Mouse (Mus musculus): ENCODE measurements around the gene Sh2d1b2. TPM values are rescaled to one million over a fixed set of nuclear protein-coding genes. Genes with fewer than 3 reads are reported as not detected.

Sh2d1b2 gene
- polyA plus RNA-seq, 1 experiment from 2014 or later = not detected

GRCm38 (mm10) chr1:170254893-170255559 is 22.5 kb downstream of the Sh2d1b2 start:
- no peaks in the 10 kb centered on the region; the same call in 1 of the 2 replicates for H3K9me3 ChIP-seq (ENCODE audit: control insufficient read depth, low read length)
- peak overlapping the region; percentile 58 for H3K4me2 ChIP-seq (ENCODE audit: low read depth, severe bottlenecking)
- H3K27me3 ChIP-seq (ENCODE audit: control insufficient read depth, insufficient read depth, low read length) = no peaks in the 10 kb centered on the region
- H3K4me3 ChIP-seq (ENCODE audit: low read depth, low read length) = peak overlapping the region; percentile 64
- H3K36me3 ChIP-seq (ENCODE audit: control insufficient read depth, insufficient read depth, low read length) = no peaks in the 10 kb centered on the region
- H3K27ac ChIP-seq (replicated peaks; ENCODE audit: low read depth, low read length) = no peak overlapping the region
- 29% methylated on average over 29 of the region's 30 CpGs for WGBS
- peak overlapping the region; percentile 88 for H3K9ac ChIP-seq (ENCODE audit: low read length)
- DNase-seq (ENCODE audit: low spot score) = no peak
- H3K4me1 ChIP-seq (ENCODE audit: control insufficient read depth, insufficient read depth, low read length) = no peaks in the 10 kb centered on the region
- ATAC-seq (ENCODE audit: insufficient number of reproducible peaks, low FRiP score, low TSS enrichment, low read depth) = peak; percentile 73

GRCm38 (mm10) chr1:170255560-170255910 is 23.0 kb downstream of the Sh2d1b2 start:
- H3K27me3 ChIP-seq (ENCODE audit: control insufficient read depth, insufficient read depth, low read length) = no peaks in the 10 kb centered on the region
- H3K4me1 ChIP-seq (ENCODE audit: control insufficient read depth, insufficient read depth, low read length) = no peaks in the 10 kb centered on the region
- peak overlapping the region; percentile 64 for H3K4me3 ChIP-seq (ENCODE audit: low read depth, low read length)
- H3K4me2 ChIP-seq (ENCODE audit: low read depth, severe bottlenecking) = peak overlapping the region; percentile 58
- H3K36me3 ChIP-seq (ENCODE audit: control insufficient read depth, insufficient read depth, low read length) = no peaks in the 10 kb centered on the region
- ATAC-seq (ENCODE audit: insufficient number of reproducible peaks, low FRiP score, low TSS enrichment, low read depth) (peak; percentile 97), DNase-seq (ENCODE audit: low spot score) (peak; percentile 87)
- no peaks in the 10 kb centered on the region; the same call in 1 of the 2 replicates for H3K9me3 ChIP-seq (ENCODE audit: control insufficient read depth, low read length)
- H3K27ac ChIP-seq (replicated peaks; ENCODE audit: low read depth, low read length) = no peak overlapping the region
- H3K9ac ChIP-seq (ENCODE audit: low read length) = peak overlapping the region; percentile 88
- 7% methylated on average over 30 of the region's 32 CpGs for WGBS

GRCm38 (mm10) chr1:170270281-170270680 is 37.7 kb downstream of the Sh2d1b2 start:
- ATAC-seq (ENCODE audit: insufficient number of reproducible peaks, low FRiP score, low TSS enrichment, low read depth) = no peak
- Histone ChIP-seq H3K4me1 (ENCODE audit: control insufficient read depth, insufficient read depth, low read length) (no peaks in the 10 kb centered on the region), H3K27me3 (ENCODE audit: control insufficient read depth, insufficient read depth, low read length) (no peaks in the 10 kb centered on the region), H3K9me3 (ENCODE audit: control insufficient read depth, low read length) (no peaks in the 10 kb centered on the region), H3K27ac (replicated peaks; ENCODE audit: low read depth, low read length) (no peak overlapping the region), H3K36me3 (ENCODE audit: control insufficient read depth, insufficient read depth, low read length) (no peaks in the 10 kb centered on the region), H3K4me2 (ENCODE audit: low read depth, severe bottlenecking) (no peak overlapping the region), H3K9ac (ENCODE audit: low read length) (no peak overlapping the region), H3K4me3 (ENCODE audit: low read depth, low read length) (no peak overlapping the region)
- DNase-seq (ENCODE audit: low spot score) = no peak
- 86% methylated on average over 6 of the region's 6 CpGs for WGBS

- no peak overlapping the region for H3K4me3 ChIP-seq (ENCODE audit: low read depth, low read length)
- WGBS = 89% methylated on average over 4 of the region's 4 CpGs
- H3K4me1 ChIP-seq (ENCODE audit: control insufficient read depth, insufficient read depth, low read length) = no peaks in the 10 kb centered on the region
- H3K27ac ChIP-seq (replicated peaks; ENCODE audit: low read depth, low read length) = no peak overlapping the region
- DNase-seq (ENCODE audit: low spot score) (no peak), ATAC-seq (ENCODE audit: insufficient number of reproducible peaks, low FRiP score, low TSS enrichment, low read depth) (no peak)
- H3K9ac ChIP-seq (ENCODE audit: low read length) = no peak overlapping the region
- no peaks in the 10 kb centered on the region for H3K36me3 ChIP-seq (ENCODE audit: control insufficient read depth, insufficient read depth, low read length)
- H3K4me2 ChIP-seq (ENCODE audit: low read depth, severe bottlenecking) = no peak overlapping the region
- no peaks in the 10 kb centered on the region for H3K27me3 ChIP-seq (ENCODE audit: control insufficient read depth, insufficient read depth, low read length)
- H3K9me3 ChIP-seq (ENCODE audit: control insufficient read depth, low read length) = no peaks in the 10 kb centered on the region
Measured at GRCm38 (mm10) chr1:170270696-170271095, 38.1 kb downstream of the Sh2d1b2 start.

- no peak overlapping the region for H3K9ac ChIP-seq (ENCODE audit: low read length)
- no peak overlapping the region for H3K27ac ChIP-seq (replicated peaks; ENCODE audit: low read depth, low read length)
- no peaks in the 10 kb centered on the region for H3K36me3 ChIP-seq (ENCODE audit: control insufficient read depth, insufficient read depth, low read length)
- no peak overlapping the region for H3K4me2 ChIP-seq (ENCODE audit: low read depth, severe bottlenecking)
- H3K27me3 ChIP-seq (ENCODE audit: control insufficient read depth, insufficient read depth, low read length) = no peaks in the 10 kb centered on the region
- no peaks in the 10 kb centered on the region for H3K9me3 ChIP-seq (ENCODE audit: control insufficient read depth, low read length)
- no peak for ATAC-seq (ENCODE audit: insufficient number of reproducible peaks, low FRiP score, low TSS enrichment, low read depth)
- H3K4me3 ChIP-seq (ENCODE audit: low read depth, low read length) = no peak overlapping the region
- H3K4me1 ChIP-seq (ENCODE audit: control insufficient read depth, insufficient read depth, low read length) = no peaks in the 10 kb centered on the region
- no peak for DNase-seq (ENCODE audit: low spot score)
Measured at GRCm38 (mm10) chr1:170273252-170273651, 40.7 kb downstream of the Sh2d1b2 start.

GRCm38 (mm10) chr1:170277016-170277415 is 44.5 kb downstream of the Sh2d1b2 start, which contains the start of gene Sh2d1b1:
Gene Sh2d1b1, plus strand, starts transcription at chr1:170277320.
- WGBS = 70% methylated on average over 2 of the region's 3 CpGs

GRCm38 (mm10) chr1:170282415-170283129 is 50.0 kb downstream of the Sh2d1b2 start:
- 75% methylated on average over 4 of the region's 4 CpGs for WGBS
- Histone ChIP-seq H3K36me3 (ENCODE audit: control insufficient read depth, insufficient read depth, low read length) (no peaks in the 10 kb centered on the region), H3K27me3 (ENCODE audit: control insufficient read depth, insufficient read depth, low read length) (no peaks in the 10 kb centered on the region), H3K27ac (replicated peaks; ENCODE audit: low read depth, low read length) (no peak overlapping the region), H3K4me1 (ENCODE audit: control insufficient read depth, insufficient read depth, low read length) (no peaks in the 10 kb centered on the region), H3K4me3 (ENCODE audit: low read depth, low read length) (no peak overlapping the region), H3K4me2 (ENCODE audit: low read depth, severe bottlenecking) (no peak overlapping the region), H3K9me3 (ENCODE audit: control insufficient read depth, low read length) (no peaks in the 10 kb centered on the region), H3K9ac (ENCODE audit: low read length) (no peak overlapping the region)
- DNase-seq (ENCODE audit: low spot score) (no peak), ATAC-seq (ENCODE audit: insufficient number of reproducible peaks, low FRiP score, low TSS enrichment, low read depth) (no peak)

More at GRCm38 (mm10) chr1:170277016-170277415, 44.5 kb downstream of the Sh2d1b2 start, which contains the start of gene Sh2d1b1:
- no peak within 1 kb of the TSS for H3K27ac ChIP-seq (replicated peaks; ENCODE audit: low read depth, low read length)
- no peaks in the 10 kb centered on the region for H3K9me3 ChIP-seq (ENCODE audit: control insufficient read depth, low read length)
- H3K27me3 ChIP-seq (ENCODE audit: control insufficient read depth, insufficient read depth, low read length) = no peaks in the 10 kb centered on the region
- no peaks in the 10 kb centered on the region for H3K4me1 ChIP-seq (ENCODE audit: control insufficient read depth, insufficient read depth, low read length)
- H3K36me3 ChIP-seq (ENCODE audit: control insufficient read depth, insufficient read depth, low read length) = no peaks in the 10 kb centered on the region
- no peak within 1 kb of the TSS for H3K9ac ChIP-seq (ENCODE audit: low read length)
- no peak within 1 kb of the TSS for H3K4me2 ChIP-seq (ENCODE audit: low read depth, severe bottlenecking)
- DNase-seq (ENCODE audit: low spot score) = no peak
- H3K4me3 ChIP-seq (ENCODE audit: low read depth, low read length) = no peak within 1 kb of the TSS
- ATAC-seq (ENCODE audit: insufficient number of reproducible peaks, low FRiP score, low TSS enrichment, low read depth) = no peak

- 53% methylated on average over 9 of the region's 9 CpGs for WGBS
- Histone ChIP-seq H3K9me3 (ENCODE audit: control insufficient read depth, low read length) (no peaks in the 10 kb centered on the region), H3K27ac (replicated peaks; ENCODE audit: low read depth, low read length) (no peak overlapping the region), H3K9ac (ENCODE audit: low read length) (no peak overlapping the region), H3K4me3 (ENCODE audit: low read depth, low read length) (no peak overlapping the region), H3K36me3 (ENCODE audit: control insufficient read depth, insufficient read depth, low read length) (no peaks in the 10 kb centered on the region), H3K27me3 (ENCODE audit: control insufficient read depth, insufficient read depth, low read length) (no peaks in the 10 kb centered on the region), H3K4me2 (ENCODE audit: low read depth, severe bottlenecking) (no peak overlapping the region), H3K4me1 (ENCODE audit: control insufficient read depth, insufficient read depth, low read length) (no peaks in the 10 kb centered on the region)
- ATAC-seq (ENCODE audit: insufficient number of reproducible peaks, low FRiP score, low TSS enrichment, low read depth) (no peak; the same call in 1 of the 2 replicates), DNase-seq (ENCODE audit: low spot score) (peak; percentile 53)
Measured at GRCm38 (mm10) chr1:170292239-170292951, 59.8 kb downstream of the Sh2d1b2 start.

Data from limb, embryonic 11.5 days (tissue).